Comparison of ENCODE assay signal across 9 mouse cellular contexts in genomic region chr11:103246081-103246730, GRCm38 (mm10). TPM values are rescaled to one million over a fixed set of nuclear protein-coding genes. Genes with fewer than 3 reads are reported as not detected.
DNase-seq lines count a peak whose midpoint lies in the region; ATAC-seq lines count a peak whose summit lies in the region.
"Had no signal": no experiment of that assay in that cellular context is flagged by ENCODE, and none has a peak within 500 bp of the region (broad histone marks: within the 10 kb centered on the region; RNA-seq: fewer than 3 reads in every experiment).

No protein-coding gene starts in this region.

- peak; percentile 60 for DNase-seq in cerebellum, adult 9-11 months
- DNase-seq in cerebellum, adult 8-10 months = no peak
- DNase-seq in ovary, postnatal 36 days (ENCODE audit: low spot score) = peak; percentile 35
- DNase-seq in ovary, postnatal 10 days (ENCODE audit: low spot score) = no peak
- peak; percentile 77 for DNase-seq in gastrocnemius, postnatal 14 days
- peak; percentile 41 to 42 for DNase-seq in layer of hippocampus, postnatal 10 days (ENCODE audit: low spot score in 2 of 2)

- ATAC-seq in megakaryocyte-erythroid progenitor cell, adult 5-6 weeks (replicated peaks; ENCODE audit: low FRiP score, low TSS enrichment, poor library complexity, severe bottlenecking) = peak; percentile 71
- no peak for ATAC-seq in inflammation-experienced regulatory T-cells, adult 6 months

- intact Hi-C loops in gastrocnemius, postnatal 14 days (cut with DNase I; ENCODE audit: low total_unique reads) = no loop called here

RNA-seq across cellular contexts. Expression of gene Map3k14, which starts 21.1 kb away (rescaled TPM):
- 1 to 10 TPM; 2.2 to 2.3 TPM for total RNA-seq in gastrocnemius, postnatal 14 days (2021)
- 1 to 10 TPM; 3.7 to 3.8 TPM for total RNA-seq in layer of hippocampus, postnatal 10 days (2021)
- 1.8 and 2.9 TPM in 2 replicates for total RNA-seq in megakaryocyte-erythroid progenitor cell, adult 5-6 weeks (2014; fragmentation: Nextera tagmentation)
- total RNA-seq in megakaryocyte-erythroid progenitor cell, adult 5-6 weeks (2017) = 1.2 and 3.1 TPM in 2 replicates
- 10 to 100 TPM; 19.9 to 41.4 (median 31.4) TPM for polyA plus RNA-seq in inflammation-experienced regulatory T-cells, adult 6 months (2017; shearing (Covaris generic))

RNA-seq across cellular contexts. Expression of gene Spata32, which starts 28.0 kb away (rescaled TPM):
- not detected for total RNA-seq in gastrocnemius, postnatal 14 days (2021)
- 1 to 10 TPM; 1.3 to 1.4 TPM for total RNA-seq in layer of hippocampus, postnatal 10 days (2021)
- not detected in 2 replicates for total RNA-seq in megakaryocyte-erythroid progenitor cell, adult 5-6 weeks (2014; fragmentation: Nextera tagmentation)
- total RNA-seq in megakaryocyte-erythroid progenitor cell, adult 5-6 weeks (2017) = not detected in 2 replicates
- not detected for polyA plus RNA-seq in inflammation-experienced regulatory T-cells, adult 6 months (2017; shearing (Covaris generic))
- polyA plus RNA-seq: erythroblast, embryonic 14.5 days had no signal

RNA-seq across cellular contexts. Expression of gene 1700023F06Rik, which starts 37.8 kb away (rescaled TPM):
- not detected for total RNA-seq in gastrocnemius, postnatal 14 days (2021)
- total RNA-seq in layer of hippocampus, postnatal 10 days (2021) = 1 to 10 TPM; 1.8 TPM
- total RNA-seq in megakaryocyte-erythroid progenitor cell, adult 5-6 weeks (2014; fragmentation: Nextera tagmentation) = not detected in 2 replicates
- total RNA-seq in megakaryocyte-erythroid progenitor cell, adult 5-6 weeks (2017) = not detected in 2 replicates
- polyA plus RNA-seq in inflammation-experienced regulatory T-cells, adult 6 months (2017; shearing (Covaris generic)) = not detected
- polyA plus RNA-seq: erythroblast, embryonic 14.5 days had no signal

Comparison
In these comparisons a context has a peak if more than half of its experiments do, and no peak if none do; other contexts are left out.
1. DNase-seq: peak in cerebellum, adult 9-11 months (single experiment), ovary, postnatal 36 days (single experiment), gastrocnemius, postnatal 14 days (single experiment) and layer of hippocampus, postnatal 10 days (2 of 2); none in cerebellum, adult 8-10 months (single experiment) and ovary, postnatal 10 days (single experiment).